Mouse (Mus musculus): Measurements from ENCODE around the gene Trmo. TPM values are rescaled to one million over a fixed set of nuclear protein-coding genes. Genes with fewer than 3 reads are reported as not detected.

Gene Trmo
- 7.7 and 8.1 TPM in 2 replicates for polyA plus RNA-seq (2012; rRNA removed)

GRCm38 (mm10) chr4:46389013-46389611, at the start of gene Trmo:
Trmo (minus strand) TSS chr4:46389437.
- no peaks in the 10 kb centered on the region for H3K4me1 ChIP-seq (ENCODE audit: control insufficient read depth, insufficient read depth, low read length)
- peak; percentile 95 to 97 for DNase-seq
- no peaks in the 10 kb centered on the region for H3K27me3 ChIP-seq (ENCODE audit: control insufficient read depth, insufficient read depth, low read length)
- TF ChIP-seq CTCF (IDR thresholded peaks at IDR 0.05; ENCODE audit: borderline replicate concordance, insufficient read depth, low read depth, low read length) (no peak; the same call in 1 of the 2 replicates), POLR2A (IDR thresholded peaks at IDR 0.05; ENCODE audit: borderline replicate concordance, insufficient read depth, low read length) (peak; percentile 91)
- peak within 1 kb of the TSS; percentile 84 for H3K27ac ChIP-seq (ENCODE audit: insufficient read depth, low read length)
- H3K4me3 ChIP-seq (replicated peaks; ENCODE audit: insufficient read depth, low read depth, low read length), result peak within 1 kb of the TSS; percentile 86
- under 1% methylated on average over 56 of the region's 56 CpGs for WGBS

GRCm38 (mm10) chr4:46432339-46433036, 43.3 kb upstream of the Trmo start:
- Histone ChIP-seq H3K4me1 (ENCODE audit: control insufficient read depth, insufficient read depth, low read length) (no peaks in the 10 kb centered on the region; the same call in 1 of the 2 replicates), H3K4me3 (replicated peaks; ENCODE audit: insufficient read depth, low read depth, low read length) (no peak overlapping the region), H3K27me3 (ENCODE audit: control insufficient read depth, insufficient read depth, low read length) (no peaks in the 10 kb centered on the region), H3K27ac (ENCODE audit: insufficient read depth, low read length) (no peak overlapping the region)
- no peak for TF ChIP-seq POLR2A (IDR thresholded peaks at IDR 0.05; ENCODE audit: borderline replicate concordance, insufficient read depth, low read length)
- 90% methylated on average over 12 of the region's 12 CpGs for WGBS
- no peak for DNase-seq

- no peaks in the 10 kb centered on the region for H3K27me3 ChIP-seq (ENCODE audit: control insufficient read depth, insufficient read depth, low read length)
- TF ChIP-seq POLR2A (IDR thresholded peaks at IDR 0.05; ENCODE audit: borderline replicate concordance, insufficient read depth, low read length) (no peak), CTCF (IDR thresholded peaks at IDR 0.05; ENCODE audit: borderline replicate concordance, insufficient read depth, low read depth, low read length) (no peak)
- H3K4me1 ChIP-seq (ENCODE audit: control insufficient read depth, insufficient read depth, low read length), result no peaks in the 10 kb centered on the region; the same call in 1 of the 2 replicates
- WGBS, result 26% methylated on average over 10 of the region's 10 CpGs
- no peak for DNase-seq
- H3K4me3 ChIP-seq (replicated peaks; ENCODE audit: insufficient read depth, low read depth, low read length), result no peak overlapping the region
- H3K27ac ChIP-seq (ENCODE audit: insufficient read depth, low read length), result no peak overlapping the region
These were observed 39.8 kb upstream of the Trmo start for GRCm38 (mm10) chr4:46428903-46429499.

GRCm38 (mm10) chr4:46422625-46423024, 33.4 kb upstream of the Trmo start:
- TF ChIP-seq CTCF (IDR thresholded peaks at IDR 0.05; ENCODE audit: borderline replicate concordance, insufficient read depth, low read depth, low read length) (no peak), POLR2A (IDR thresholded peaks at IDR 0.05; ENCODE audit: borderline replicate concordance, insufficient read depth, low read length) (no peak)
- H3K4me3 ChIP-seq (replicated peaks; ENCODE audit: insufficient read depth, low read depth, low read length), result no peak overlapping the region
- WGBS, result 86% methylated on average over 8 of the region's 8 CpGs
- H3K4me1 ChIP-seq (ENCODE audit: control insufficient read depth, insufficient read depth, low read length), result no peaks in the 10 kb centered on the region
- H3K27me3 ChIP-seq (ENCODE audit: control insufficient read depth, insufficient read depth, low read length), result no peaks in the 10 kb centered on the region
- DNase-seq, result no peak
- no peak overlapping the region for H3K27ac ChIP-seq (ENCODE audit: insufficient read depth, low read length)

- 89% methylated on average over 9 of the region's 9 CpGs for WGBS
These were observed 29.6 kb upstream of the Trmo start for GRCm38 (mm10) chr4:46418851-46419250.

GRCm38 (mm10) chr4:46417491-46417890, 28.3 kb upstream of the Trmo start:
- WGBS, result 72% methylated on average over 3 of the region's 3 CpGs
- DNase-seq, result no peak

More at GRCm38 (mm10) chr4:46418851-46419250, 29.6 kb upstream of the Trmo start:
- no peak overlapping the region for H3K27ac ChIP-seq (ENCODE audit: insufficient read depth, low read length)
- no peak for TF ChIP-seq POLR2A (IDR thresholded peaks at IDR 0.05; ENCODE audit: borderline replicate concordance, insufficient read depth, low read length)
- TF ChIP-seq CTCF (IDR thresholded peaks at IDR 0.05; ENCODE audit: borderline replicate concordance, insufficient read depth, low read depth, low read length), result no peak
- no peak for DNase-seq
- H3K27me3 ChIP-seq (ENCODE audit: control insufficient read depth, insufficient read depth, low read length), result no peaks in the 10 kb centered on the region
- H3K4me3 ChIP-seq (replicated peaks; ENCODE audit: insufficient read depth, low read depth, low read length), result no peak overlapping the region
- H3K4me1 ChIP-seq (ENCODE audit: control insufficient read depth, insufficient read depth, low read length), result no peaks in the 10 kb centered on the region

GRCm38 (mm10) chr4:46413406-46413805, 24.2 kb upstream of the Trmo start, which contains the start of gene Hemgn:
Hemgn (minus strand) TSS chr4:46413506.
- TF ChIP-seq CTCF (IDR thresholded peaks at IDR 0.05; ENCODE audit: borderline replicate concordance, insufficient read depth, low read depth, low read length) (no peak), POLR2A (IDR thresholded peaks at IDR 0.05; ENCODE audit: borderline replicate concordance, insufficient read depth, low read length) (no peak)
- 87% methylated on average over 7 of the region's 7 CpGs for WGBS
- DNase-seq, result no peak
- H3K27ac ChIP-seq (ENCODE audit: insufficient read depth, low read length), result no peak within 1 kb of the TSS
- H3K4me1 ChIP-seq (ENCODE audit: control insufficient read depth, insufficient read depth, low read length), result no peaks in the 10 kb centered on the region
- no peak within 1 kb of the TSS for H3K4me3 ChIP-seq (replicated peaks; ENCODE audit: insufficient read depth, low read depth, low read length)
- H3K27me3 ChIP-seq (ENCODE audit: control insufficient read depth, insufficient read depth, low read length), result no peaks in the 10 kb centered on the region

More at GRCm38 (mm10) chr4:46417491-46417890, 28.3 kb upstream of the Trmo start:
- no peaks in the 10 kb centered on the region for H3K27me3 ChIP-seq (ENCODE audit: control insufficient read depth, insufficient read depth, low read length)
- H3K27ac ChIP-seq (ENCODE audit: insufficient read depth, low read length), result no peak overlapping the region
- no peak overlapping the region for H3K4me3 ChIP-seq (replicated peaks; ENCODE audit: insufficient read depth, low read depth, low read length)
- TF ChIP-seq CTCF (IDR thresholded peaks at IDR 0.05; ENCODE audit: borderline replicate concordance, insufficient read depth, low read depth, low read length) (peak; percentile 26; the same call in 1 of the 2 replicates), POLR2A (IDR thresholded peaks at IDR 0.05; ENCODE audit: borderline replicate concordance, insufficient read depth, low read length) (no peak)
- no peaks in the 10 kb centered on the region for H3K4me1 ChIP-seq (ENCODE audit: control insufficient read depth, insufficient read depth, low read length)
